Mouse (Mus musculus): ENCODE measurements around the gene Lima1. TPM values are rescaled to one million over a fixed set of nuclear protein-coding genes. Genes with fewer than 3 reads are reported as not detected.

The Lima1 gene
- polyA plus RNA-seq, 1 experiment from 2014 or later = 19.9 TPM

GRCm38 (mm10) chr15:99850265-99850664, 25.0 kb downstream of the Lima1 start:
- Histone ChIP-seq H3K9ac (ENCODE audit: low read length) (no peak overlapping the region), H3K27me3 (ENCODE audit: control insufficient read depth, insufficient read depth, low read length) (no peaks in the 10 kb centered on the region), H3K4me3 (ENCODE audit: low read length) (no peak overlapping the region), H3K27ac (ENCODE audit: low read length) (no peak overlapping the region), H3K36me3 (ENCODE audit: control insufficient read depth, insufficient read depth) (no peaks in the 10 kb centered on the region), H3K4me1 (ENCODE audit: control insufficient read depth, insufficient read depth, low read length) (peaks cover 8% of the 10 kb centered on the region), H3K4me2 (ENCODE audit: low read depth, low read length) (no peak overlapping the region), H3K9me3 (replicated peaks; ENCODE audit: control insufficient read depth, low read length) (no peaks in the 10 kb centered on the region)
- ATAC-seq (replicated peaks; ENCODE audit: extremely low read depth, insufficient read depth, low FRiP score) = no peak
- WGBS = 56% methylated on average over 3 of the region's 3 CpGs

- ATAC-seq (replicated peaks; ENCODE audit: extremely low read depth, insufficient read depth, low FRiP score) = no peak
- Histone ChIP-seq H3K4me1 (ENCODE audit: control insufficient read depth, insufficient read depth, low read length) (peaks cover 8% of the 10 kb centered on the region), H3K4me2 (ENCODE audit: low read depth, low read length) (no peak overlapping the region), H3K27ac (ENCODE audit: low read length) (no peak overlapping the region), H3K36me3 (ENCODE audit: control insufficient read depth, insufficient read depth) (no peaks in the 10 kb centered on the region), H3K27me3 (ENCODE audit: control insufficient read depth, insufficient read depth, low read length) (no peaks in the 10 kb centered on the region), H3K9me3 (replicated peaks; ENCODE audit: control insufficient read depth, low read length) (no peaks in the 10 kb centered on the region), H3K4me3 (ENCODE audit: low read length) (no peak overlapping the region), H3K9ac (ENCODE audit: low read length) (no peak overlapping the region)
- WGBS = 23% methylated on average over 8 of the region's 8 CpGs
Measured at GRCm38 (mm10) chr15:99847937-99848336, 27.3 kb downstream of the Lima1 start.

DNA sequence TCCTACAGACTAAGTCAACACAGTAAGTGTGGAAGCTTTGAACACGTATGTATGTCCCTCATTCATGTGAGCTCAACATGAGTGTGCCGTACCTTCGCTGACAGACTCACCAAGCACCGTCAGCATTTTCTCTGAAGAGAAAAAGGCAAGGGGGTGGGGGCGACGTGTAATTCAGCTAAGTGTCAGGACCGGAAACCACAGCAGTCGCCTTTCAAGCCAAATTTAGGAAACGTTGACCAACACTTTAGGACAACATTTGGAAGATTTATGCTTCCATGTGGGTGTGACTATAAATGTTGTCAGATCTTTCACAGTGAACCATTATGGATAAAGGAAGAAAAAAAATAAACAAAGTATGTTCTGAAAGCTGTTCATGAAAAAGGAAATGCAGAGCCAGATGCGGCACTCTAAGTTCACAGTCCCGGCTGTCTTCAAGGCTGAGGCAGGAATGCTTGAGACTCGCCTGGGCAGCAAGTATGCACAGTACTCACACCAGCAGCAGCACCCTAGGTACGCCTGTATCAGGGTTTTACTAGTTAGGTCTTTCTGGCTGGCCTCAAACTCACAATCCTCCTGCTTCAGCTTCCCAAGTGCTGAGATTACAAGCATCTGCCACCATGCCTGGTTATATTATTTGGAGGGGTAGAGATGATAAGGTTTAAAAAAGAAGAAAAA, 27.9 kb downstream of the Lima1 start:
- peak overlapping the region; percentile 10; the same call in 1 of the 2 replicates for H3K4me2 ChIP-seq (ENCODE audit: low read depth, low read length)
- ATAC-seq (replicated peaks; ENCODE audit: extremely low read depth, insufficient read depth, low FRiP score) = no peak
- H3K4me1 ChIP-seq (ENCODE audit: control insufficient read depth, insufficient read depth, low read length) = peaks cover 8% of the 10 kb centered on the region
- no peak overlapping the region for H3K9ac ChIP-seq (ENCODE audit: low read length)
- WGBS = 50% methylated on average over 13 of the region's 13 CpGs
- no peak overlapping the region for H3K4me3 ChIP-seq (ENCODE audit: low read length)
- H3K27me3 ChIP-seq (ENCODE audit: control insufficient read depth, insufficient read depth, low read length) = no peaks in the 10 kb centered on the region
- H3K27ac ChIP-seq (ENCODE audit: low read length) = no peak overlapping the region
- H3K9me3 ChIP-seq (replicated peaks; ENCODE audit: control insufficient read depth, low read length) = no peaks in the 10 kb centered on the region
- H3K36me3 ChIP-seq (ENCODE audit: control insufficient read depth, insufficient read depth) = no peaks in the 10 kb centered on the region

DNA sequence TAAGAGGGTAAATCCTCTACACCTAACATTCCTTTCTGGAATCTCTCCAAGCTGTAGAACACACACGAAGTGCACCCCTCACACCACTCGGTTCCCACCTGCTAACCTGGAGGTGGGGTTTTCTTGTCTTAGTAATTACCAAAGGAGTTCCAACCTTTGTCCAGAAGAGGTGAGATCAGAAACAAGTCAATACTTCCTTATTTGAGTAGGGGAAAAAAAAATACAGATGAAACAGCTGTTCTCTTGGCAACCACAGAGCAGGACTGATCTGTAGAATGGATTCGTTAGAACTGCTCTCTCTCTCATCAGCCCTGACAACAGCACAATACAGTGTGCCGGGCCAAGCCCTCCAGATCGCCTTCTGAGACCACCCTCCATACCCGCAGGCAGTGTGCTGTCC, 28.6 kb downstream of the Lima1 start:
- peaks cover 8% of the 10 kb centered on the region for H3K4me1 ChIP-seq (ENCODE audit: control insufficient read depth, insufficient read depth, low read length)
- H3K9ac ChIP-seq (ENCODE audit: low read length) = no peak overlapping the region
- H3K36me3 ChIP-seq (ENCODE audit: control insufficient read depth, insufficient read depth) = no peaks in the 10 kb centered on the region
- H3K9me3 ChIP-seq (replicated peaks; ENCODE audit: control insufficient read depth, low read length) = no peaks in the 10 kb centered on the region
- ATAC-seq (replicated peaks; ENCODE audit: extremely low read depth, insufficient read depth, low FRiP score) = no peak
- H3K4me3 ChIP-seq (ENCODE audit: low read length) = no peak overlapping the region
- no peak overlapping the region; the same call in 1 of the 2 replicates for H3K4me2 ChIP-seq (ENCODE audit: low read depth, low read length)
- WGBS = 51% methylated on average over 6 of the region's 6 CpGs
- no peaks in the 10 kb centered on the region for H3K27me3 ChIP-seq (ENCODE audit: control insufficient read depth, insufficient read depth, low read length)
- H3K27ac ChIP-seq (ENCODE audit: low read length) = no peak overlapping the region

- Histone ChIP-seq H3K9ac (ENCODE audit: low read length) (no peak overlapping the region), H3K4me2 (ENCODE audit: low read depth, low read length) (no peak overlapping the region), H3K4me3 (ENCODE audit: low read length) (no peak overlapping the region), H3K27ac (ENCODE audit: low read length) (no peak overlapping the region), H3K9me3 (replicated peaks; ENCODE audit: control insufficient read depth, low read length) (0 out of 2 replicates have a peak, but pooled peaks cover 3% of the 10 kb centered on the region), H3K36me3 (ENCODE audit: control insufficient read depth, insufficient read depth) (no peaks in the 10 kb centered on the region), H3K27me3 (ENCODE audit: control insufficient read depth, insufficient read depth, low read length) (no peaks in the 10 kb centered on the region), H3K4me1 (ENCODE audit: control insufficient read depth, insufficient read depth, low read length) (peaks cover 9% of the 10 kb centered on the region)
- no peak for ATAC-seq (replicated peaks; ENCODE audit: extremely low read depth, insufficient read depth, low FRiP score)
- 83% methylated on average over 3 of the region's 3 CpGs for WGBS
Measured at GRCm38 (mm10) chr15:99843856-99844255, 31.4 kb downstream of the Lima1 start.

- WGBS = 61% methylated on average over 2 of the region's 2 CpGs
Measured at GRCm38 (mm10) chr15:99839910-99840309, 35.3 kb downstream of the Lima1 start.

DNA sequence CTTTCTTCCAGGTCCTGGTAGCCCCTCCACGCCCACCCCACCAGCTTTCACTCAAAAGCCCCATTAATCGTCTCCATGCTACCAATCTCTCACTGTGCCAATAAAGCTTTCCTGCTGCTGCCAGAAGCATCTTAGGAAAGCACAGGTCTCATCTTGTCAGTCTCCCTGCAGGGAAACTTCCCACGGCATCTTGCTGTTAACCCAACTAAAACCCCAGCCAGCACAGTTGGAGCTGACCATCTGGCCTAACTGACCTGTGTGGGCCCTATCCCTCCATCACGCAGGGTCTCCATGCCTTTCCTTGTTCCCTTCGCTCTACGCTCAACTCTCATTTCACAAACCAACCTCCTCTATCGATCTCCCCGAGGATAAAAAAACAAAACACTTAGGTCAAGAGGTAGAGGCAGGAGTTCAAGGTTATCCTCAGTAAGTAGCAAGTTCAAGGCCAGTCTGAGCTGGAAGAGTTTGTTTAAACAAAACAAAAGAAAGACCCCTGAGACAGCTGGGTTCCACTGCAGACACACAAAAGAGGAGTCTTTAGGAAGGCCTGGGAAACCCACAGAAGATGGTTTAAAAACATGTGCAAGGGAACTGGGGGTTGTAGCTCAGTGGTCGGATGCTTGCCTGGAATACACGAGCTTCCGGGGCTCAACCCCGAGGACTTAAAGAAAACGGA, 36.0 kb downstream of the Lima1 start:
- no peaks in the 10 kb centered on the region for H3K27me3 ChIP-seq (ENCODE audit: control insufficient read depth, insufficient read depth, low read length)
- 0 out of 2 replicates have a peak, but pooled peaks cover 3% of the 10 kb centered on the region for H3K9me3 ChIP-seq (replicated peaks; ENCODE audit: control insufficient read depth, low read length)
- H3K4me3 ChIP-seq (ENCODE audit: low read length) = no peak overlapping the region
- WGBS = 83% methylated on average over 13 of the region's 13 CpGs
- H3K4me1 ChIP-seq (ENCODE audit: control insufficient read depth, insufficient read depth, low read length) = peaks cover 2% of the 10 kb centered on the region; the same call in 1 of the 2 replicates
- H3K27ac ChIP-seq (ENCODE audit: low read length) = no peak overlapping the region
- no peak overlapping the region for H3K9ac ChIP-seq (ENCODE audit: low read length)
- ATAC-seq (replicated peaks; ENCODE audit: extremely low read depth, insufficient read depth, low FRiP score) = no peak
- H3K4me2 ChIP-seq (ENCODE audit: low read depth, low read length) = no peak overlapping the region
- H3K36me3 ChIP-seq (ENCODE audit: control insufficient read depth, insufficient read depth) = no peaks in the 10 kb centered on the region

More at GRCm38 (mm10) chr15:99839910-99840309, 35.3 kb downstream of the Lima1 start:
- H3K9me3 ChIP-seq (replicated peaks; ENCODE audit: control insufficient read depth, low read length) = 0 out of 2 replicates have a peak, but pooled peaks cover 3% of the 10 kb centered on the region
- H3K4me3 ChIP-seq (ENCODE audit: low read length) = no peak overlapping the region
- no peak overlapping the region for H3K4me2 ChIP-seq (ENCODE audit: low read depth, low read length)
- no peaks in the 10 kb centered on the region for H3K27me3 ChIP-seq (ENCODE audit: control insufficient read depth, insufficient read depth, low read length)
- no peaks in the 10 kb centered on the region for H3K36me3 ChIP-seq (ENCODE audit: control insufficient read depth, insufficient read depth)
- H3K4me1 ChIP-seq (ENCODE audit: control insufficient read depth, insufficient read depth, low read length) = peaks cover 2% of the 10 kb centered on the region; the same call in 1 of the 2 replicates
- no peak overlapping the region for H3K27ac ChIP-seq (ENCODE audit: low read length)
- no peak; the same call in 1 of the 2 replicates for ATAC-seq (replicated peaks; ENCODE audit: extremely low read depth, insufficient read depth, low FRiP score)
- no peak overlapping the region for H3K9ac ChIP-seq (ENCODE audit: low read length)

GRCm38 (mm10) chr15:99837561-99837960, 37.7 kb downstream of the Lima1 start:
- ATAC-seq (replicated peaks; ENCODE audit: extremely low read depth, insufficient read depth, low FRiP score) = no peak
- H3K36me3 ChIP-seq (ENCODE audit: control insufficient read depth, insufficient read depth) = no peaks in the 10 kb centered on the region
- H3K9me3 ChIP-seq (replicated peaks; ENCODE audit: control insufficient read depth, low read length) = 0 out of 2 replicates have a peak, but pooled peaks cover 3% of the 10 kb centered on the region
- peaks cover 2% of the 10 kb centered on the region; the same call in 1 of the 2 replicates for H3K4me1 ChIP-seq (ENCODE audit: control insufficient read depth, insufficient read depth, low read length)
- no peak overlapping the region for H3K27ac ChIP-seq (ENCODE audit: low read length)
- H3K27me3 ChIP-seq (ENCODE audit: control insufficient read depth, insufficient read depth, low read length) = no peaks in the 10 kb centered on the region
- H3K9ac ChIP-seq (ENCODE audit: low read length) = no peak overlapping the region
- no peak overlapping the region for H3K4me3 ChIP-seq (ENCODE audit: low read length)
- WGBS = 77% methylated on average over 7 of the region's 7 CpGs
- no peak overlapping the region for H3K4me2 ChIP-seq (ENCODE audit: low read depth, low read length)

- H3K27ac ChIP-seq (ENCODE audit: low read length) = no peak overlapping the region
- 64% methylated on average over 9 of the region's 9 CpGs for WGBS
- no peaks in the 10 kb centered on the region for H3K36me3 ChIP-seq (ENCODE audit: control insufficient read depth, insufficient read depth)
Measured at GRCm38 (mm10) chr15:99835191-99835590, 40.1 kb downstream of the Lima1 start.

More at GRCm38 (mm10) chr15:99835191-99835590, 40.1 kb downstream of the Lima1 start:
- no peak overlapping the region for H3K4me2 ChIP-seq (ENCODE audit: low read depth, low read length)
- no peak overlapping the region for H3K4me3 ChIP-seq (ENCODE audit: low read length)
- no peak overlapping the region for H3K9ac ChIP-seq (ENCODE audit: low read length)
- ATAC-seq (replicated peaks; ENCODE audit: extremely low read depth, insufficient read depth, low FRiP score) = no peak
- peaks cover 2% of the 10 kb centered on the region; the same call in 1 of the 2 replicates for H3K4me1 ChIP-seq (ENCODE audit: control insufficient read depth, insufficient read depth, low read length)
- no peaks in the 10 kb centered on the region for H3K9me3 ChIP-seq (replicated peaks; ENCODE audit: control insufficient read depth, low read length)
- no peaks in the 10 kb centered on the region for H3K27me3 ChIP-seq (ENCODE audit: control insufficient read depth, insufficient read depth, low read length)
